Mouse (Mus musculus) kidney, adult 9 months (tissue): ENCODE measurements around the gene Sept6.
"Not testable (repeated sequence)": the region's sequence is repeated elsewhere in the genome, so short reads cannot be mapped to it uniquely, and the experiment has no call there.

Experiments
- DNase-seq: peaks from one replicate; pipeline ENCODE4 v3.0.0; 2022

Gene Sept6

GRCm38 (mm10) chrX:36969501-36969900, 22.1 kb downstream of the Sept6 start:
- no peak for DNase-seq

DNA sequence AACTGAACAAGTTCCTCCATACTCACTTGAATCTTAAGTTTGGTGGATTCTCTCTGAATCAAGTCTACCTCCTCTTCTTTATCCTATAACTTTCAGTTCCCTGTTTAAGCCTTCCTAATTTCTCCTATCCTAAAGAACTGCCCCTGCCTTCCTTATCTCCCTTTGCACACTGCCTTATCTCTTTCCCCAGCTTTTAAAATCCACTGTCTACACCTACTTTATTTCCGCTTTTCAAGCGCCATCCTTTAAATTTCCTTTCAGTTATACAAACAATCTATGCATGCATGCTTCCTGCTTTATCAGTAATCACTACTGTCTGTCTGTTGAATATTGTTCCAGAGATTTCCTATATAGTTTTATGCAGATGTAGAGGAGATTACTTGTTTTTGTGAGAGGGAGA, 34.9 kb downstream of the Sept6 start:
- no peak for DNase-seq

DNA sequence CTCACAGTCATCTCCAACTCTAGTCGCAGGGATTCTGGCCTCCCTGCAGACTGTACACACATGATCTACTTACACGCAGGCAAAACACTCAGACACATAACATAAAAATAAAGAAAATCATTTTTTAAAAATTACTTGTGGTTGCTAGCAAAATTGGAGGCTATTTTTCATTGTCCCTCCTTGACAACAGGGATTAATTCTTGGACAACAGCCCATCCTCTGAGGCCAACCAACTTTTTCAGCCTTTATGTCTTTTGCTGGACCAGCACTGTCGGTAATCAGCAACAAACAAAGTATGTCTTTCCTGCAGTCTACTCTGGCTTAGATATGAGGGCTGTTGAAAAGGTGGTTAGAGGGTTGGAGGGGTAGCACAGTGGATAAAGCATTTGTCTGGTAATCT, 50.5 kb downstream of the Sept6 start:
- no peak for DNase-seq

- DNase-seq, result peak; percentile 24
These were observed 51.7 kb downstream of the Sept6 start for GRCm38 (mm10) chrX:36939806-36940413.

- no peak for DNase-seq
These were observed 56.1 kb downstream of the Sept6 start for GRCm38 (mm10) chrX:36935326-36935966.

- peak; percentile 18 for DNase-seq
These were observed 61.0 kb downstream of the Sept6 start for GRCm38 (mm10) chrX:36930574-36930973.

DNA sequence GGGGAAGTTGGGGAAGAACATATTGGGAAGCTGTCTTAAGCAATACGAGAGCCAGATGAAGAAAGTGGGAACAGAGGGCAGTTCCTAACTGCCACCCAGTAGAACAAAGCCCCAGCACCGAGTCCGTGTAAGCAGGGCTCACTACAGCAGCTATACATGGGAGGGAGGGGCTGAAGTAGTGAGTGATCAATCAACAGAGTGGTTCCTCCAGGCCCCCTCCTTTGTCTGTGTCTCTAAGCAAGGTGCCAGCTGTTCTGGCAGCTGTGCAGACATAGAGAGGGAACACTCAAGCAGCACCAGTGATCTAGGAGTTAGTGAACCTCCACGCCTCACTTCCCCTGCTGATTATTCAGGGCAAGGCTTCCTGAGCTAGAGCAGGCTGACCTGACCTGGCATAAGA, 61.9 kb downstream of the Sept6 start:
- DNase-seq, result no peak

GRCm38 (mm10) chrX:36928791-36929190, 62.8 kb downstream of the Sept6 start:
- DNase-seq, result no peak

GRCm38 (mm10) chrX:36921346-36921745, 70.2 kb downstream of the Sept6 start:
- DNase-seq, result no peak

GRCm38 (mm10) chrX:36917749-36918148, 73.8 kb downstream of the Sept6 start:
- no peak for DNase-seq

GRCm38 (mm10) chrX:36911343-36911742, 80.3 kb downstream of the Sept6 start:
- DNase-seq, result peak; percentile 40

DNA sequence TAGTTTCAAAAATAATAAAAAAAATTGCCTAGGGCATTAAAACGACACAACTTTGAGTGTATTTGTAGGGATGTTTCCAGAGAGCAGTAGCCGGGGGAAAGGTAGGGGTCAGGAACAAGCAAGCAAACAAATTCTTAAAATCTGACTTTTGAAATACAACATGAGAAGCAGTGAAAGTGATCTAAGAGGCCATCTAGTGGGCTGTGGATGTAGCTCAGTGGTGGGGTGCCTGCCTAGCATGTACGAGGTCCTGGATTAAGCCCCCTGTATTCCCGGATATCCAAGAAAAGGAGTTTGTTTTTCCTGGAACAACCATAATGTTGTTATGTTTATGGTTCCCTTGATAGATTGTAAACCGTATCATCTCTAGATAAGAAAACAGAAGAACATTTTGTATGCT, 85.1 kb downstream of the Sept6 start:
- no peak for DNase-seq

DNA sequence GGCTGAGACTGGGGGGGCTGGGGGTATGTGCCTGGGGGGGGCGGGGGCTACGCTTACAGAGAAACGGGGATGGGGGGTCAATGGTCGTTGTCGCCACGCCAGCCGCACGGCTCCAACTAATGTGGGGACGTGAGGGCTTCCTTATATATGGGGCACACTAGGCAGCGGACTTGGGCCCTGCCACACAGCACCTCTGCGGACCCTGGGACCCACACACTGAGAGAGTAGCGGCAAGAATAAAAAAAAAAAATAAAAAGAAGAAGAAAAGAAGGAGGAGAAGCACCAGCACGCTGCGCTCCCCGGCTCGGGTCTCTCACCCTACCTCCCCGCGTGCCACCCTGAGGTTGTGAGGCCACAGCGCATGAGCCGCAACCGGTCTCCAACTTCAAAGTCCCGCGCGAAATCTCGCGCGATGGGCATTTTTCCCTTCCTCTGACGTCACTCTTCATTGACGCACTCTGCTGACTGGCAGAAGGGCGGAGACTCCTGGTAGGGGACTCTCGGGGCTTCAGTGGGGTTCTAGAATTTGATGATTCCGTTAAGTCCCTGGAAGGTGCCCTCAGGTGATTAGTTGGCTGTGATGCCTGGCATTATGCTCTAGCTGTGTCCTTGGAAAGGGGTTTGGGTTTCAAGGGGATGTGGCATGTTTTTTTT, 88.4 kb downstream of the Sept6 start:
- peak; percentile 94 for DNase-seq

GRCm38 (mm10) chrX:36902321-36903114, 89.1 kb downstream of the Sept6 start, which contains the start of gene Nkrf:
TSS of gene Nkrf (minus strand) at chrX:36902899.
- DNase-seq, result no peak

GRCm38 (mm10) chrX:36901655-36902054, 89.9 kb downstream of the Sept6 start:
- DNase-seq, result no peak

DNA sequence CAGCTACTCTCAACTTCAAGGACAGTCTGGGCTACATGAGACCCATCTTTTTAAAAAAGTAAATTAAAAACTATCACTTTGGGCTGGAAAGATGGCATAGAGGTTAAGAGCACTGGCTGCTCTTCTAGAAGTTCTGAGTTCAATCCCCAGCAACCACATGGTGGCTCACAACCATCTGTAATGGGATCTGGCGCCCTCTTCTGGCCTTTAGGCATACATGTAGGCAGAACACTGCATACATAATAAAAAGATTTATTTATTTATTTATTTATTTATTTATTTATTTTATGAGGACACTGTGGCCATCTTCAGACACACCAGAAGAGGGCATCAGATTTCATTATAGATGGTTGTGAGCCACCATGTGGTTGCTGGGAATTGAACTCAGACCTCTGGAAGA, 92.7 kb downstream of the Sept6 start:
- DNase-seq, result not testable (repeated sequence)

- no peak for DNase-seq
These were observed 106.9 kb downstream of the Sept6 start for GRCm38 (mm10) chrX:36884719-36885118.

GRCm38 (mm10) chrX:36874704-36875128, 116.9 kb downstream of the Sept6 start:
- no peak for DNase-seq

GRCm38 (mm10) chrX:36874178-36874696, 117.4 kb downstream of the Sept6 start:
- peak; percentile 93 for DNase-seq

DNA sequence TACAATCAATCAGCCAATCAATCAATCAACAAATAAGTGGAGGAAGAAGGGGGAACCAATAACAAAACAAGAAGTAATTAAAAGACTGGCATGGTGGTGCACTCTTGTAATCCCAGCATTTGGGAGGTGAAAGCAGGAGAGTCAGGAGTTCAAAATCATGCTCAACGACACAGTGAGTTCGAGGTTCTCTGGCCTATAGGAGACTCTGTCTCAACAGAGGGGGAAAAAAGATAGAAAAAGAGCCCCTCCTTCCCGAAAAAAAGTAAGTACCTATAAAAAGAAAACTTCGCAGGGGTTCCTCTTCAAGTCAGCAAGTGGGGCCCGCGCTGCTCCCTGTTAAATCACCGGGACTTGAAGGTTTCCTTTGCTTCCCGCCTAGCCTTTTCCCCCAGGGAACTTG, 117.8 kb downstream of the Sept6 start, which contains the start of the genes Ube2a and C330007P06Rik:
Gene Ube2a (plus strand): TSS at position 136 of the 400 bp plus-strand sequence.
Gene C330007P06Rik (minus strand): TSS at position 347 of the 400 bp plus-strand sequence.
- no peak for DNase-seq

GRCm38 (mm10) chrX:36870372-36870771, 121.2 kb downstream of the Sept6 start:
- DNase-seq, result no peak

GRCm38 (mm10) chrX:36864609-36865328, 126.8 kb downstream of the Sept6 start:
- no peak for DNase-seq
